Mouse (Mus musculus) hindbrain, embryonic 15.5 days (tissue): ENCODE data around the gene Hist1h4b. TPM values are rescaled to one million over a fixed set of nuclear protein-coding genes. Genes with fewer than 3 reads are reported as not detected.
"Not testable (repeated sequence)": the region's sequence is repeated elsewhere in the genome, so short reads cannot be mapped to it uniquely, and the experiment has no call there.

Experiments
- ATAC-seq: fragments of 200-750 bp; cut with Nextera tagmentation; 2 replicates; pipeline ENCODE4 v1.8.0; 2017; ENCODE audit warnings: low read depth, moderate number of reproducible peaks, moderate TSS enrichment; ENCODE audit not compliant: low FRiP score
- H3K27ac ChIP-seq: fragments of 300-500 bp; sonication (generic); replicated peaks from 2 replicates; pipeline ENCODE4 v1.5.1; 2015; ENCODE audit warnings: mild to moderate bottlenecking, inconsistent platforms
- H3K27me3 ChIP-seq: fragments of 300-500 bp; sonication (generic); 2 replicates; pipeline ENCODE4 v1.6.1; 2015; ENCODE audit warnings: control low read depth, inconsistent platforms
- H3K36me3 ChIP-seq: fragments of 300-500 bp; sonication (generic); 2 replicates; pipeline ENCODE4 v1.6.1; 2015; ENCODE audit warnings: control low read depth, inconsistent platforms
- H3K4me1 ChIP-seq: fragments of 300-500 bp; sonication (generic); replicated peaks from 2 replicates; pipeline ENCODE4 v1.6.1; 2015; ENCODE audit warnings: control low read depth, inconsistent platforms
- H3K4me2 ChIP-seq: fragments of 300-500 bp; sonication (generic); 2 replicates; pipeline ENCODE4 v1.6.1; 2015; ENCODE audit warnings: moderate library complexity, mild to moderate bottlenecking, inconsistent platforms
- H3K4me3 ChIP-seq: fragments of 300-500 bp; sonication (generic); 2 replicates; pipeline ENCODE4 v1.5.1; 2015; ENCODE audit warnings: mild to moderate bottlenecking, inconsistent platforms
- H3K9ac ChIP-seq: fragments of 300-500 bp; sonication (generic); 2 replicates; pipeline ENCODE4 v1.6.1; 2015; ENCODE audit warnings: inconsistent platforms
- H3K9me3 ChIP-seq: fragments of 300-500 bp; sonication (generic); 2 replicates; pipeline ENCODE4 v1.6.1; 2016; ENCODE audit warnings: control low read depth, inconsistent platforms
- WGBS: fragments of 180-500 bp; shearing (Covaris S2); methylation state at CpG from one replicate; pipeline ENCODE4 v1.1.7; 2015; 5-methylcytosine and 5-hydroxymethylcytosine counted together
- polyA plus RNA-seq: library from polyadenylated mRNA; unstranded; fragments of >200 nt; fragmentation: Nextera tagmentation; extraction: Ambion mirVana; gene quantifications from 2 replicates; pipeline ENCODE4 v1.2.1, GENCODE M21; 2015

Gene Hist1h4b
- polyA plus RNA-seq, result 1.1 and 1.9 TPM in 2 replicates

DNA sequence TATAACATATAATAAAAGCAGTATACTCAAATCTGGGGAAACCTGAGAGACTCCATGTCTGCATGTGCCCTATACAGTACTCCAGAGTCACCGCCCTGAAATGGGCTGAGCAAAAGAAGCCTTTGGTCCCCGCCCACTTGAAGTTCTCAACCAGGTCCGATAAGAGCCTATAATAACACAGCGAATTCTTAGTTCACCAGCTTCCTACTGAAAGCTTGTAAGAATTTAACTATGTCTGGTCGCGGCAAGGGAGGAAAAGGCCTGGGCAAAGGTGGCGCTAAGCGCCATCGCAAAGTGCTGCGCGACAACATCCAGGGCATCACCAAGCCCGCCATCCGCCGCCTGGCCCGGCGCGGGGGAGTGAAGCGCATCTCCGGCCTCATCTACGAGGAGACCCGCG is at the start of gene Hist1h4b:
TSS of gene Hist1h4b (plus strand) at position 224 of the 400 bp plus-strand sequence.
- ATAC-seq, result peak; percentile 78

DNA sequence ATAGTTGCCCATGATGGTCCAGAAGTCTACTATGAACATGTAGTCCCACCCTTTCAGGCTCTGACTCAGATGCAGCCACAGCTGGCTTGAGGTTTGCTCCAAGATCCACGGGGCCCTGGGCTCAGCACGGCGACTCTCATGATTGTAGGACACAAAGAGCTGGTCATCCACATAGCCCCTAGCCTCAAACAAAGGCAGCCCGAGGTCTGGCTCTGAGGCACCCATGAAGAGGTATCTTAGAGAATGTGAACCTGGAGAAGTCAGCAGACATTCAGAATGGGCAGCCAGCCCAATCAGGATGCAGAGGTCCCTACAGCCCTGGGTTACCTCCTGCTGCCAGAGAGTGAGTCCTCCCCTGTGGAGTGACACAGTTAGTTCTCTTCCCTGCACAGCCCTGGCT is 48.8 kb upstream of the Hist1h4b start:
- WGBS, result 77% methylated on average over 4 of the region's 4 CpGs
- H3K4me1 ChIP-seq, result peaks cover 8% of the 10 kb centered on the region
- no peaks in the 10 kb centered on the region for H3K9me3 ChIP-seq
- no peak overlapping the region for H3K4me3 ChIP-seq
- no peak overlapping the region for H3K4me2 ChIP-seq
- ATAC-seq, result no peak
- no peaks in the 10 kb centered on the region for H3K27me3 ChIP-seq
- no peaks in the 10 kb centered on the region for H3K36me3 ChIP-seq
- H3K9ac ChIP-seq, result no peak overlapping the region
- no peak overlapping the region for H3K27ac ChIP-seq

More for the DNA sequence above, at the start of gene Hist1h4b:
- peak within 1 kb of the TSS; percentile 28 for H3K9ac ChIP-seq
- H3K36me3 ChIP-seq, result no peaks in the 10 kb centered on the region
- no peaks in the 10 kb centered on the region for H3K27me3 ChIP-seq
- peak within 1 kb of the TSS; percentile 90 for H3K27ac ChIP-seq
- H3K4me3 ChIP-seq, result peak within 1 kb of the TSS; percentile 42
- H3K4me2 ChIP-seq, result peak within 1 kb of the TSS; percentile 73
- H3K4me1 ChIP-seq, result peaks cover 24% of the 10 kb centered on the region
- no peaks in the 10 kb centered on the region for H3K9me3 ChIP-seq
- WGBS, result under 1% methylated on average over 20 of the region's 22 CpGs

DNA sequence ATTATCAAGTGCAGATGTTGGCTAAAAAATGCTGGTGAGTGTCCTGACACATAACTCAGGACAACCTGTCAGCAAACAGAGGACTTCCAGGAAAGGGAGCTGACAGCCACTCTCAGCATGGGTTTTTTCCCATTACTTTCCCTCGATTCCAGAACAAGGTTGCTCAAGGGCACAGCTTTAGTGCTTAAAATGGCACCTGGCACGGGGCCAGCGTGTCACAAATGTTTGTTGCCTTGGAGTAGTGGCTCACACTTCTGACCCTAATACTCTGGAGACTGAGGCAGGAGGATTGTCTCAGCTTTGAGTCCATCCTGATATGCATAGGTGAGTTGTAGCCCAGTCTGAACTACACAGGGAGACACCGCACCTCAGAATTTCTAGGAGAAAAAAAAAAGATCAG is 48.2 kb upstream of the Hist1h4b start:
- Histone ChIP-seq H3K36me3 (no peaks in the 10 kb centered on the region), H3K9ac (no peak overlapping the region), H3K27ac (no peak overlapping the region), H3K27me3 (no peaks in the 10 kb centered on the region), H3K4me3 (no peak overlapping the region), H3K4me1 (peaks cover 8% of the 10 kb centered on the region), H3K4me2 (no peak overlapping the region), H3K9me3 (no peaks in the 10 kb centered on the region)
- no peak for ATAC-seq
- 81% methylated on average over 4 of the region's 4 CpGs for WGBS

DNA sequence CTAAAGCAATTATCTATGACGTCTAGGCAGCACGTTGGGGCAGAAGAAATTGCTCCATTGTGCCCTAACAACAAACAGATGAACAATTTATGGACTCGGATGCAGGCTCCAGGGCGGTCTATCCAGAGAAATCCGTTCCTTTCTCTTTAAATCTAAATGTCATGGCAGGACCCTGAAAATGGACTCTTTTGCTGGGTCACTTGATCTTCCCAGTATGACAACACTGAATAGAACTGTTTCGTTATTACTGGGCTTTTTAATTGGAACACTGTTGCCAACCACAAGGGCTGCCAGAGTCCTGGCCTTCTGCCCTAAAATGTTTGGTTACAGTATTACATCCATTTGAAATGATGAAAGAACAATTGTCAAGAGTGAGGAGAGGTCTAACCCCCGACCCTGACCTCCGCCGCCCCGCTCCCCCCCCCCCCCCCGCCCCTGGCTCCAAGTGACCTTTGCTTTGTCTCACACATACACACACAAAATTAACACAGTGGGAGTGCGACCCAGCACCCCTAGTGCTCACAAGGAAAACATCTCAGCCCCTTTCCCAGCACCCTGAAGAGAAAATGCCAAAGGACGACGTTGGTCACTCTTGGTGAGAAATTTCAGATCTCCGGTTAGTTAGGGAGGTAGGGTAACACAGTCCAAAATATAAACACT is 47.0 kb upstream of the Hist1h4b start:
- Histone ChIP-seq H3K4me1 (peaks cover 8% of the 10 kb centered on the region), H3K27me3 (no peaks in the 10 kb centered on the region), H3K4me3 (peak overlapping the region; percentile 28), H3K9ac (peak overlapping the region; percentile 21; the same call in 1 of the 2 replicates), H3K36me3 (no peaks in the 10 kb centered on the region), H3K4me2 (peak overlapping the region; percentile 54), H3K27ac (peak overlapping the region; percentile 0; the same call in 1 of the 2 replicates), H3K9me3 (no peaks in the 10 kb centered on the region)
- no peak for ATAC-seq
- 9% methylated on average over 15 of the region's 15 CpGs for WGBS

DNA sequence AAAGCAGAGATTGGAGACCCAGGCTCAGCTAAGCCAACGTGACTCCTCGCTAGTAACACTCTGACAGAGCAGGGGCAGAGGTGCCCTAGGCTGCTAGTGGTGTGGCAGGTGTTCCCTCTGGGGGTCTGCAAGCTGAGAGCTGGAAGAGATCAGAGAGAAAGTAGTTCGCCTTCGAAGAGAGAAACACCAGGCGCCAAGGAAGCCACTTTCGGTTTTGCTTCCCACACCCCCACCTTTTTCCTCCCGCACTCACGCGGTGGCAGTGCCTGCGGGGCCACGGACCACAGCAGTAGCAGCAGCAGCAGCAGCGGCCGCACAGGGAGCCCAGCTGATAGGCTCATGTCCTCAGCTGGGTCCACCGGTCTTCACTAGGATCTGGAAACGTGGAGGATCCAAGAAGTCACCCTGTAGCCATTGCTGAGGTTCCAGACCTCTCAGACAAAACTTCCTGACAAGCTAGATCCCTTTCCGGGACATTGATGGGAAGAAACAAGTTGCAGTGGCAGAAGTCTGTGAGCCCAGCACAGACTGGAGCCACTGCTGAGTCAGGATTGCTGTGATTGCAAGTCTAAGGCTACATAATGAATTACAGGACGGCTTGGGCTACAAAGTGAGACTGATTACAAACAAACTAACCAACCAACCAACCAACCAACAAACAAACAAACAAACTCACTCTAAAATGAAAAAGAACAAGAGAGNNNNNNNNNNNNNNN is 46.3 kb upstream of the Hist1h4b start, which contains the start of gene Hfe:
TSS of gene Hfe (minus strand) at position 481 of the 716 bp plus-strand sequence.
- Histone ChIP-seq H3K27ac (peak within 1 kb of the TSS; percentile 0; the same call in 1 of the 2 replicates), H3K27me3 (no peaks in the 10 kb centered on the region), H3K4me1 (peaks cover 8% of the 10 kb centered on the region), H3K9me3 (no peaks in the 10 kb centered on the region), H3K4me3 (peak within 1 kb of the TSS; percentile 28), H3K9ac (peak within 1 kb of the TSS; percentile 21; the same call in 1 of the 2 replicates), H3K4me2 (peak within 1 kb of the TSS; percentile 54), H3K36me3 (no peaks in the 10 kb centered on the region)
- WGBS, result 3% methylated on average over 17 of the region's 17 CpGs
- peak; percentile 72; the same call in 1 of the 2 replicates for ATAC-seq

GRCm38 (mm10) chr13:23716261-23717042 is 40.4 kb upstream of the Hist1h4b start:
- Histone ChIP-seq H3K4me1 (no peaks in the 10 kb centered on the region), H3K9ac (no peak overlapping the region), H3K27ac (no peak overlapping the region), H3K36me3 (no peaks in the 10 kb centered on the region), H3K9me3 (no peaks in the 10 kb centered on the region), H3K4me3 (no peak overlapping the region), H3K27me3 (no peaks in the 10 kb centered on the region), H3K4me2 (no peak overlapping the region)
- ATAC-seq, result no peak
- WGBS, result 88% methylated on average over 5 of the region's 5 CpGs

- Histone ChIP-seq H3K4me2 (no peak overlapping the region), H3K4me1 (no peaks in the 10 kb centered on the region), H3K9me3 (no peaks in the 10 kb centered on the region), H3K36me3 (no peaks in the 10 kb centered on the region), H3K4me3 (no peak overlapping the region), H3K27ac (no peak overlapping the region), H3K9ac (no peak overlapping the region), H3K27me3 (no peaks in the 10 kb centered on the region)
- WGBS, result 57% methylated on average over 11 of the region's 11 CpGs
- no peak for ATAC-seq
Observed at GRCm38 (mm10) chr13:23717176-23717575, 39.6 kb upstream of the Hist1h4b start.

- H3K27ac ChIP-seq, H3K4me3 ChIP-seq, H3K4me1 ChIP-seq, H3K4me2 ChIP-seq, H3K36me3 ChIP-seq, H3K9me3 ChIP-seq, H3K9ac ChIP-seq, ATAC-seq, H3K27me3 ChIP-seq: not testable (repeated sequence)
- WGBS, result 18% methylated on average over 2 of the region's 2 CpGs
Observed at GRCm38 (mm10) chr13:23717593-23718245, 39.1 kb upstream of the Hist1h4b start.

DNA sequence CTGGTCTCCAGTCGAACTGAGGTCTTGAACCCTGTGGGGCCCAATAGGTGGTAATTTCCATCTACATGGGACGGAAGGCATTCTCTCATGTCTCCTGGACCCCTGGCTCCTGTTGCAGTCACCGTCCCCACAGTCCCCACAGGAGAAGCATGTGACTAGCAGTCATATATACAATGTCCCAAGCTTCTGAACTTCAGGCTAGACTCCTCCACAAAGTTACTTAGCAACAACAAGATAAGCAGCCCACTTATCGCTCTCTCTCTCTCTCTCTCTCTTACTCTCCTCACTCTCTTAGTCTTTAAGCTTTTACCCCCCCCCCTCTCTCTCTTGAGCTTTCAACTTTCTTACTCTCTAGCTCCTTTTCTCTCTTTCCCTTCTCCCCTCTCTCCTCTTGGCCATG is 32.6 kb upstream of the Hist1h4b start:
- Histone ChIP-seq H3K4me2 (no peak overlapping the region), H3K9ac (no peak overlapping the region), H3K27me3 (no peaks in the 10 kb centered on the region), H3K4me3 (no peak overlapping the region), H3K36me3 (no peaks in the 10 kb centered on the region), H3K27ac (no peak overlapping the region), H3K4me1 (no peaks in the 10 kb centered on the region), H3K9me3 (no peaks in the 10 kb centered on the region)
- 83% methylated on average over 4 of the region's 4 CpGs for WGBS
- ATAC-seq, result no peak

DNA sequence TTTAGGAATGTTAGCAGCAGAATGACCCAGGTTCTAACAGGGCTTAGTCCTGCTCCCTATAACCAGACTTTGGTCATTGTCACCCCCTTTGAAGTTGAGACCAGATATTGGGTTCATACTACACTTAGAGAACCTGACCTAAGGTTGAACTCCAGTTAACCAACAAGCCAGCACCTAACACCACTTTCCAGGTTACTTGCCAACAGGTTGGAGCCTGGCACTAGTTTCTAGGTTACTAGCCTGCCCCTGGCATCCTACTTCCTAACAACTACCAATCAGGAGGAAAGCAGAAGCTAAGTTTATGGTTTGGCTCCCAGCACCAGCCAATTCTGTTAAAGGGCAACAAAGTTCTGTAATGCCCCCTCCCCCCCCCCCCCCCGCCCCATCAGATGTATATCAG is 31.6 kb upstream of the Hist1h4b start:
- Histone ChIP-seq H3K36me3 (no peaks in the 10 kb centered on the region), H3K27me3 (no peaks in the 10 kb centered on the region), H3K9ac (no peak overlapping the region), H3K4me2 (no peak overlapping the region), H3K4me1 (no peaks in the 10 kb centered on the region), H3K9me3 (no peaks in the 10 kb centered on the region), H3K4me3 (no peak overlapping the region), H3K27ac (no peak overlapping the region)
- no peak for ATAC-seq
- WGBS, result 40% methylated on average over 1 of the region's 1 CpGs

GRCm38 (mm10) chr13:23728472-23729191 is 28.2 kb upstream of the Hist1h4b start:
- Histone ChIP-seq H3K4me1 (no peaks in the 10 kb centered on the region), H3K36me3 (no peaks in the 10 kb centered on the region), H3K9ac (no peak overlapping the region), H3K9me3 (no peaks in the 10 kb centered on the region), H3K4me3 (no peak overlapping the region), H3K27me3 (no peaks in the 10 kb centered on the region), H3K4me2 (no peak overlapping the region), H3K27ac (no peak overlapping the region)
- 84% methylated on average over 18 of the region's 18 CpGs for WGBS
- no peak for ATAC-seq
